Comparison of ENCODE assay signal across 9 mouse cellular contexts in genomic region chr8:70272949-70273348, GRCm38 (mm10). TPM values are rescaled to one million over a fixed set of nuclear protein-coding genes. Genes with fewer than 3 reads are reported as not detected.
DNase-seq lines count a peak whose midpoint lies in the region; ATAC-seq lines count a peak whose summit lies in the region.
"Had no signal": no experiment of that assay in that cellular context is flagged by ENCODE, and none has a peak within 500 bp of the region (broad histone marks: within the 10 kb centered on the region; RNA-seq: fewer than 3 reads in every experiment).

No protein-coding gene starts in this region.

- no peak overlapping the region for H3K4me3 ChIP-seq in embryonic facial prominence, embryonic 11.5 days (ENCODE audit: low read depth, low read length)
- H3K4me3 ChIP-seq in embryonic facial prominence, embryonic 10.5 days, result no peak overlapping the region
- no peak overlapping the region for H3K4me3 ChIP-seq in kidney, embryonic 14.5 days (ENCODE audit: low read length)
- no peak overlapping the region for H3K4me3 ChIP-seq in forebrain, embryonic 10.5 days
- H3K4me3 ChIP-seq: limb, embryonic 13.5 days had no signal

- no peak overlapping the region for H3K27ac ChIP-seq in embryonic facial prominence, embryonic 11.5 days (replicated peaks; ENCODE audit: low read depth, low read length)
- H3K27ac ChIP-seq in embryonic facial prominence, embryonic 10.5 days (replicated peaks), result no peak overlapping the region
- H3K27ac ChIP-seq in kidney, embryonic 14.5 days (ENCODE audit: low read depth, low read length), result no peak overlapping the region
- no peak overlapping the region for H3K27ac ChIP-seq in forebrain, embryonic 10.5 days
- H3K27ac ChIP-seq: limb, embryonic 13.5 days had no signal

- no peak for DNase-seq in embryonic facial prominence, embryonic 11.5 days (ENCODE audit: low spot score)
- no peak for DNase-seq in embryonic facial prominence, embryonic 10.5 days (ENCODE audit: low spot score)
- peak; percentile 37 for DNase-seq in c-Kit-positive CD71-negative TER-119-negative erythroid progenitor cells, embryonic 14.5 days (ENCODE audit: low read depth)
- DNase-seq in lung, postnatal 4 days, result peak; percentile 48 to 56
- DNase-seq in retina, postnatal 1 day, result no peak
- no peak for DNase-seq in forebrain, embryonic 10.5 days (ENCODE audit: extremely low spot score, low spot score)
- no peak for DNase-seq in right cerebral cortex, postnatal 14 days

- 48% methylated on average over 3 of the region's 3 CpGs for WGBS in embryonic facial prominence, embryonic 11.5 days
- 56% methylated on average over 3 of the region's 3 CpGs for WGBS in embryonic facial prominence, embryonic 10.5 days
- WGBS in kidney, embryonic 14.5 days, result 42% methylated on average over 3 of the region's 3 CpGs
- 61% methylated on average over 3 of the region's 3 CpGs for WGBS in forebrain, embryonic 10.5 days

- H3K4me2 ChIP-seq in embryonic facial prominence, embryonic 11.5 days (ENCODE audit: low read depth, low read length), result no peak overlapping the region
- no peak overlapping the region for H3K4me2 ChIP-seq in kidney, embryonic 14.5 days (replicated peaks; ENCODE audit: low read depth, low read length)
- H3K4me2 ChIP-seq: limb, embryonic 13.5 days had no signal

- peak; percentile 47; the same call in 1 of the 2 replicates for ATAC-seq in embryonic facial prominence, embryonic 11.5 days (replicated peaks; ENCODE audit: insufficient number of reproducible peaks, low FRiP score, low TSS enrichment, low read depth)
- ATAC-seq in kidney, embryonic 14.5 days (ENCODE audit: low FRiP score, low TSS enrichment), result peak; percentile 41; the same call in 1 of the 2 replicates

- no peak overlapping the region for H3K9ac ChIP-seq in embryonic facial prominence, embryonic 11.5 days (replicated peaks; ENCODE audit: low read length)
- no peak overlapping the region for H3K9ac ChIP-seq in kidney, embryonic 14.5 days (ENCODE audit: low read depth, low read length)
- H3K9ac ChIP-seq: limb, embryonic 13.5 days had no signal

- H3K9me3 ChIP-seq in embryonic facial prominence, embryonic 11.5 days (replicated peaks; ENCODE audit: control insufficient read depth, low read length), result no peaks in the 10 kb centered on the region
- H3K9me3 ChIP-seq in embryonic facial prominence, embryonic 10.5 days, result no peaks in the 10 kb centered on the region
- no peaks in the 10 kb centered on the region; the same call in 1 of the 2 replicates for H3K9me3 ChIP-seq in kidney, embryonic 14.5 days (ENCODE audit: control insufficient read depth, low read length)
- no peaks in the 10 kb centered on the region for H3K9me3 ChIP-seq in forebrain, embryonic 10.5 days
- H3K9me3 ChIP-seq: limb, embryonic 13.5 days had no signal

- H3K27me3 ChIP-seq in embryonic facial prominence, embryonic 11.5 days (ENCODE audit: control insufficient read depth, insufficient read depth, low read length), result no peaks in the 10 kb centered on the region
- no peaks in the 10 kb centered on the region for H3K27me3 ChIP-seq in embryonic facial prominence, embryonic 10.5 days (replicated peaks; ENCODE audit: low read depth, poor library complexity, severe bottlenecking)
- H3K27me3 ChIP-seq in kidney, embryonic 14.5 days (ENCODE audit: control insufficient read depth, insufficient read depth, low read length), result no peaks in the 10 kb centered on the region
- no peaks in the 10 kb centered on the region for H3K27me3 ChIP-seq in forebrain, embryonic 10.5 days (ENCODE audit: poor library complexity, severe bottlenecking)
- H3K27me3 ChIP-seq: limb, embryonic 13.5 days had no signal

- H3K4me1 ChIP-seq in embryonic facial prominence, embryonic 11.5 days (ENCODE audit: control insufficient read depth, insufficient read depth, low read length), result no peaks in the 10 kb centered on the region
- peaks cover 20% of the 10 kb centered on the region for H3K4me1 ChIP-seq in embryonic facial prominence, embryonic 10.5 days
- H3K4me1 ChIP-seq in kidney, embryonic 14.5 days (ENCODE audit: control insufficient read depth, insufficient read depth, low read length), result peaks cover under 1% of the 10 kb centered on the region; the same call in 1 of the 2 replicates
- H3K4me1 ChIP-seq in forebrain, embryonic 10.5 days, result peaks cover 30% of the 10 kb centered on the region

- no peaks in the 10 kb centered on the region for H3K36me3 ChIP-seq in embryonic facial prominence, embryonic 11.5 days (replicated peaks; ENCODE audit: control insufficient read depth, insufficient read depth, low read depth, low read length)
- no peaks in the 10 kb centered on the region for H3K36me3 ChIP-seq in embryonic facial prominence, embryonic 10.5 days (replicated peaks)
- H3K36me3 ChIP-seq in kidney, embryonic 14.5 days (ENCODE audit: control insufficient read depth, insufficient read depth, low read length), result no peaks in the 10 kb centered on the region
- H3K36me3 ChIP-seq in forebrain, embryonic 10.5 days (replicated peaks), result no peaks in the 10 kb centered on the region
- H3K36me3 ChIP-seq: limb, embryonic 13.5 days had no signal

RNA-seq across cellular contexts. Expression of gene Homer3, which starts 9.7 kb away (rescaled TPM):
- polyA plus RNA-seq in embryonic facial prominence, embryonic 11.5 days (2014; fragmentation: Nextera tagmentation; extraction: Ambion mirVana), result 48.9 and 52.9 TPM in 2 replicates
- polyA plus RNA-seq in embryonic facial prominence, embryonic 10.5 days (2016; fragmentation: Nextera tagmentation; extraction: Ambion mirVana), result 121 and 130 TPM in 2 replicates
- 54.5 and 70.2 TPM in 2 replicates for polyA plus RNA-seq in kidney, embryonic 14.5 days (2014; fragmentation: Nextera tagmentation; extraction: Ambion mirVana)
- polyA plus RNA-seq in forebrain, embryonic 10.5 days (2016; fragmentation: Nextera tagmentation; extraction: Ambion mirVana), result 115 and 120 TPM in 2 replicates

RNA-seq across cellular contexts. Expression of gene Ddx49, which starts 29.3 kb away (rescaled TPM):
- polyA plus RNA-seq in embryonic facial prominence, embryonic 11.5 days (2014; fragmentation: Nextera tagmentation; extraction: Ambion mirVana), result 51.4 and 52.5 TPM in 2 replicates
- polyA plus RNA-seq in embryonic facial prominence, embryonic 10.5 days (2016; fragmentation: Nextera tagmentation; extraction: Ambion mirVana), result 51.0 and 58.1 TPM in 2 replicates
- 49.9 TPM in 2 replicates for polyA plus RNA-seq in kidney, embryonic 14.5 days (2014; fragmentation: Nextera tagmentation; extraction: Ambion mirVana)
- 54.9 and 57.2 TPM in 2 replicates for polyA plus RNA-seq in forebrain, embryonic 10.5 days (2016; fragmentation: Nextera tagmentation; extraction: Ambion mirVana)

RNA-seq across cellular contexts. Expression of gene Cope, which starts 29.4 kb away (rescaled TPM):
- 220 and 271 TPM in 2 replicates for polyA plus RNA-seq in embryonic facial prominence, embryonic 11.5 days (2014; fragmentation: Nextera tagmentation; extraction: Ambion mirVana)
- 293 and 297 TPM in 2 replicates for polyA plus RNA-seq in embryonic facial prominence, embryonic 10.5 days (2016; fragmentation: Nextera tagmentation; extraction: Ambion mirVana)
- 322 and 327 TPM in 2 replicates for polyA plus RNA-seq in kidney, embryonic 14.5 days (2014; fragmentation: Nextera tagmentation; extraction: Ambion mirVana)
- 286 and 300 TPM in 2 replicates for polyA plus RNA-seq in forebrain, embryonic 10.5 days (2016; fragmentation: Nextera tagmentation; extraction: Ambion mirVana)

RNA-seq across cellular contexts. Expression of gene Armc6, which starts 38.7 kb away (rescaled TPM):
- polyA plus RNA-seq in embryonic facial prominence, embryonic 11.5 days (2014; fragmentation: Nextera tagmentation; extraction: Ambion mirVana), result 21.9 and 28.4 TPM in 2 replicates
- 30.8 and 31.9 TPM in 2 replicates for polyA plus RNA-seq in embryonic facial prominence, embryonic 10.5 days (2016; fragmentation: Nextera tagmentation; extraction: Ambion mirVana)
- 23.2 and 24.8 TPM in 2 replicates for polyA plus RNA-seq in kidney, embryonic 14.5 days (2014; fragmentation: Nextera tagmentation; extraction: Ambion mirVana)
- 29.4 and 32.7 TPM in 2 replicates for polyA plus RNA-seq in forebrain, embryonic 10.5 days (2016; fragmentation: Nextera tagmentation; extraction: Ambion mirVana)

RNA-seq across cellular contexts. Expression of gene Sugp2, which starts 38.9 kb away (rescaled TPM):
- 31.4 and 34.0 TPM in 2 replicates for polyA plus RNA-seq in embryonic facial prominence, embryonic 11.5 days (2014; fragmentation: Nextera tagmentation; extraction: Ambion mirVana)
- polyA plus RNA-seq in embryonic facial prominence, embryonic 10.5 days (2016; fragmentation: Nextera tagmentation; extraction: Ambion mirVana), result 47.0 and 50.8 TPM in 2 replicates
- 23.7 and 33.0 TPM in 2 replicates for polyA plus RNA-seq in kidney, embryonic 14.5 days (2014; fragmentation: Nextera tagmentation; extraction: Ambion mirVana)
- 55.7 and 56.7 TPM in 2 replicates for polyA plus RNA-seq in forebrain, embryonic 10.5 days (2016; fragmentation: Nextera tagmentation; extraction: Ambion mirVana)

Comparison
In these comparisons a context has a peak if more than half of its experiments do, and no peak if none do; other contexts are left out.
1. DNase-seq: peak in c-Kit-positive CD71-negative TER-119-negative erythroid progenitor cells, embryonic 14.5 days (single experiment) and lung, postnatal 4 days (2 of 2); none in embryonic facial prominence, embryonic 11.5 days (single experiment), embryonic facial prominence, embryonic 10.5 days (single experiment), retina, postnatal 1 day (single experiment), forebrain, embryonic 10.5 days (single experiment) and right cerebral cortex, postnatal 14 days (single experiment).